Mouse (Mus musculus) embryonic facial prominence, embryonic 11.5 days (tissue): ENCODE results near the gene Cyp39a1. TPM values are rescaled to one million over a fixed set of nuclear protein-coding genes. Genes with fewer than 3 reads are reported as not detected.
A peak's percentile ranks its signal among the peaks of the same experiment; 100 is the strongest.

Experiments used
- ATAC-seq: fragments of 200-750 bp; cut with Nextera tagmentation; replicated peaks from 2 replicates; pipeline ENCODE4 v1.8.0; 2017; ENCODE audit warnings: low read depth; ENCODE audit not compliant: insufficient number of reproducible peaks, low FRiP score, low TSS enrichment
- DNase-seq: peaks from one replicate; pipeline ENCODE4 v3.0.0-alpha.2; 2015; ENCODE audit warnings: low spot score
- H3K27ac ChIP-seq: fragments of 300-500 bp; sonication (generic); replicated peaks from 2 replicates; pipeline ENCODE4 v1.5.1; 2014; ENCODE audit warnings: mild to moderate bottlenecking, low read depth, low read length, control low read depth
- H3K27me3 ChIP-seq: fragments of 300-500 bp; sonication (generic); 2 replicates; pipeline ENCODE4 v1.6.1; 2014; ENCODE audit warnings: mild to moderate bottlenecking, low read length, moderate library complexity, mixed read lengths; ENCODE audit not compliant: control insufficient read depth, insufficient read depth
- H3K36me3 ChIP-seq: fragments of 300-500 bp; sonication (generic); replicated peaks from 2 replicates; pipeline ENCODE4 v1.6.1; 2014; ENCODE audit warnings: low read depth, mild to moderate bottlenecking, low read length, moderate library complexity, mixed read lengths; ENCODE audit not compliant: control insufficient read depth, insufficient read depth
- H3K4me1 ChIP-seq: fragments of 300-500 bp; sonication (generic); 2 replicates; pipeline ENCODE4 v1.6.1; 2014; ENCODE audit warnings: low read length, mixed read lengths; ENCODE audit not compliant: control insufficient read depth, insufficient read depth
- H3K4me2 ChIP-seq: fragments of 300-500 bp; sonication (generic); 2 replicates; pipeline ENCODE4 v1.6.1; 2014; ENCODE audit warnings: low read depth, mild to moderate bottlenecking, control low read depth, low read length, moderate library complexity
- H3K4me3 ChIP-seq: fragments of 300-500 bp; sonication (generic); 2 replicates; pipeline ENCODE4 v1.5.1; 2014; ENCODE audit warnings: low read depth, low read length, control low read depth
- H3K9ac ChIP-seq: fragments of 300-500 bp; sonication (generic); replicated peaks from 2 replicates; pipeline ENCODE4 v1.6.1; 2014; ENCODE audit warnings: mild to moderate bottlenecking, control low read depth, low read length
- H3K9me3 ChIP-seq: fragments of 300-500 bp; sonication (generic); replicated peaks from 2 replicates; pipeline ENCODE4 v1.6.1; 2016; ENCODE audit warnings: mild to moderate bottlenecking, low read length, inconsistent platforms, mixed read lengths; ENCODE audit not compliant: control insufficient read depth
- WGBS: fragments of 180-500 bp; shearing (Covaris S2); extraction: QIAGEN DNeasy Blood & Tissue Kit; methylation state at CpG from one replicate; pipeline ENCODE4 v1.1.7; 2014; 5-methylcytosine and 5-hydroxymethylcytosine counted together
- polyA plus RNA-seq: library from polyadenylated mRNA; unstranded; fragments of >200 nt; fragmentation: Nextera tagmentation; extraction: Ambion mirVana; gene quantifications from 2 replicates; pipeline ENCODE4 v1.2.1, GENCODE M21; 2014

Cyp39a1 gene
- polyA plus RNA-seq, 1 experiment from 2014 or later: 32.9 TPM

DNA sequence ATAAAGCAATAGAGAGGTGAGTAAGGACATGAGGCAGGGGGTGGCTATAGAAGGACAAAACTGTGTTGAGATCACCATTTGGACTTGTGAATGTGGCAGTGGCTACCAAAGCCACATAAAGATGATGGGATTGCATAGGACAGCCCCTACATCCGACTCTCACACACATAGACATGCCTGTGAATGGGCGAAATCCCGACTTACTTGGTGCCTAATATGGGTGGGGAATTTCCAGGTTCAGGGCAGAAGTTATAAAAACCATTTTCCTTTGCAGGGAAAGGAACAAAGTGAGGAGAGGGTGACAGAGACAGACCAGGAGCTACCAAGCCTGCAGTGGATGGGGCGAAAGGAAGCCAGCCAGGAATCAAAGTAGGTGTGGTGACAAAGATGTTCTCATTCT, 30.1 kb upstream of the Cyp39a1 start:
- DNase-seq: no peak
- Histone ChIP-seq H3K4me1 (no peaks in the 10 kb centered on the region), H3K27me3 (no peaks in the 10 kb centered on the region), H3K4me2 (no peak overlapping the region), H3K4me3 (no peak overlapping the region), H3K9ac (no peak overlapping the region), H3K36me3 (no peaks in the 10 kb centered on the region; the same call in 1 of the 2 replicates), H3K9me3 (no peaks in the 10 kb centered on the region), H3K27ac (no peak overlapping the region)
- no peak for ATAC-seq
- WGBS: 96% methylated on average over 4 of the region's 4 CpGs

DNA sequence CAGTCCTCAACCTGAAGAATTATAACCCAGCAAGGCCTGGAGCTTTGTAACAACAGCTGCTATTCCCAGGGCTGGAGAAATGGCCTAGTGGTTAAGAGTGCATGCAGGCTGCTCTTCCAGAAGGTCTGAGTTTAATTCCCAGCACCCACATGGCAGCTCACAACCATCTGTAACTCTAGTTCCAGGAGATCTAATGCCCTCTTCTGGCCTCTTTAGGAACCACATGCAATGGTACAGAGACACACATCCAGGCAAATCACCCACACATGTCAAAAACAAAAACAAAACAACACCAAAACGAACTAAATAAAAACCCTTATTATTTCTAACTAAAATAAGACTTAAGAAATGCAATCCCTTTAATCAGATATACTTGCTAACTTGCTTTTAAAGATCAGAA, 26.4 kb upstream of the Cyp39a1 start:
- H3K4me3 ChIP-seq: no peak overlapping the region
- H3K27me3 ChIP-seq: no peaks in the 10 kb centered on the region
- H3K4me1 ChIP-seq: no peaks in the 10 kb centered on the region
- no peak overlapping the region for H3K4me2 ChIP-seq
- 69% methylated on average over 1 of the region's 1 CpGs for WGBS
- no peaks in the 10 kb centered on the region for H3K9me3 ChIP-seq
- DNase-seq (no peak), ATAC-seq (no peak)
- no peak overlapping the region for H3K27ac ChIP-seq
- no peaks in the 10 kb centered on the region; the same call in 1 of the 2 replicates for H3K36me3 ChIP-seq
- H3K9ac ChIP-seq: no peak overlapping the region

DNA sequence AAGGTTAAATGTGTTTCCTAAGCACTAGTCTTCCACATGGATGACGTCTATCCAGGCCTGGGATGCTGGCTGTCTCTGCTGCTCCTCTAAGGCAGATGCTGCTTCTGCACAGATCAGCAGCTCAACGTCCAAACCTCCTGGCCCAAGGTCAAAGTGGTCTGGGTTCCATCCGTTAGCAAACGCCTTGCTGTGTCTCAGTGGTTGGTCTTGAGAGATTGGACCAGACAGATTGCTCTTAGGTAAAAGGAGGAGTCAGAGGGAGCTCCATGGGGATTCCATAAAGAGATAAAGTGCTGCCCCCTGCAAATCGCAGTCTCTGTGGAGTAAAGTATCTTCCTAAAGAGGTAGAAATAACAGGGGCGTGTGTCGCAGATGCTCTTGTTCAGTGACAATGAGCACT, 24.0 kb upstream of the Cyp39a1 start:
- 78% methylated on average over 7 of the region's 7 CpGs for WGBS
- H3K27me3 ChIP-seq: no peaks in the 10 kb centered on the region
- no peaks in the 10 kb centered on the region for H3K9me3 ChIP-seq
- ATAC-seq (no peak), DNase-seq (no peak)
- H3K36me3 ChIP-seq: no peaks in the 10 kb centered on the region; the same call in 1 of the 2 replicates
- no peak overlapping the region for H3K9ac ChIP-seq
- H3K4me1 ChIP-seq: no peaks in the 10 kb centered on the region
- no peak overlapping the region for H3K27ac ChIP-seq
- no peak overlapping the region for H3K4me2 ChIP-seq
- H3K4me3 ChIP-seq: no peak overlapping the region

DNA sequence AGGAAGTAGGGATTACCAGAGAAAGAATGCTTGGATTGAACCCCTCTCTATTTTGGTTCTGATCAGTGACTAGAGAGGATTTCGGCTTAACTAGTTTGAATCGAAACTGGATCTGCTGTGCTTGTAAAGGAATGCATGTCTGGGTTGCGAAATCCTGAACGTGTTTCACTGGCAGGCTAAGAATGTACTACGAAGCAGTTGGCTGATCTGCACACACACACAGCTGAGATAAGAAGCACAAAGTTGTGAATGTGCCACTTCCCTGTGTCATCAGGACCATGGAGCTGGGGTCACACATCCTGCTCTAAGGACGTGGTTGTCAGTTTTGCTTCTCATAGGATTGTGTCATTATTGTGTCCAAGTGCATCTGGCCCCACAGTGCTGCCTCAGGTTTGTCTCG, 22.9 kb upstream of the Cyp39a1 start:
- H3K4me2 ChIP-seq: no peak overlapping the region
- no peak for DNase-seq
- H3K9ac ChIP-seq: no peak overlapping the region
- no peaks in the 10 kb centered on the region; the same call in 1 of the 2 replicates for H3K36me3 ChIP-seq
- H3K27ac ChIP-seq: no peak overlapping the region
- H3K9me3 ChIP-seq: no peaks in the 10 kb centered on the region
- 77% methylated on average over 7 of the region's 7 CpGs for WGBS
- no peaks in the 10 kb centered on the region for H3K27me3 ChIP-seq
- no peak overlapping the region for H3K4me3 ChIP-seq
- H3K4me1 ChIP-seq: no peaks in the 10 kb centered on the region
- no peak for ATAC-seq

DNA sequence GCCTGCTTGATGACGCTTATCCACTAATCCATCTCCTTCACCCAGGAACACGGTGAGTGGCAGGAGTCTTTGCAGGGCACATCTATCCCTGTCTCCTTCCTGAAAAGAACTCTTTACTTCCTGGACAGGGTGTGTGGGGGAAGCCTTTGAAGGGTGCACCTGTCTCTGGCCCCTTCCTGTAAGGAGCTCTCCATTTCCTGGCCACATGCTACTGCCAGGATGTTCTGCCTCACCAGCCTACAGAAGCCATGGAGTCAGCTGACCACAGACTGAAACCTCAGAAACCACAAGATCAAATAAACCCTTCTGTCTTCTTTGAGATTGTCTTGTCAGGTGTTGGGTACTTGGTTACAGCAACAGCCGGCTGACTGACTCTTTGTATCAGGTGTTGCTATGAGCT, 22.1 kb upstream of the Cyp39a1 start:
- Histone ChIP-seq H3K4me3 (no peak overlapping the region), H3K27me3 (no peaks in the 10 kb centered on the region), H3K36me3 (no peaks in the 10 kb centered on the region; the same call in 1 of the 2 replicates), H3K4me2 (no peak overlapping the region), H3K9ac (no peak overlapping the region), H3K4me1 (no peaks in the 10 kb centered on the region), H3K27ac (no peak overlapping the region), H3K9me3 (no peaks in the 10 kb centered on the region)
- 94% methylated on average over 3 of the region's 3 CpGs for WGBS
- ATAC-seq (no peak), DNase-seq (no peak)

DNA sequence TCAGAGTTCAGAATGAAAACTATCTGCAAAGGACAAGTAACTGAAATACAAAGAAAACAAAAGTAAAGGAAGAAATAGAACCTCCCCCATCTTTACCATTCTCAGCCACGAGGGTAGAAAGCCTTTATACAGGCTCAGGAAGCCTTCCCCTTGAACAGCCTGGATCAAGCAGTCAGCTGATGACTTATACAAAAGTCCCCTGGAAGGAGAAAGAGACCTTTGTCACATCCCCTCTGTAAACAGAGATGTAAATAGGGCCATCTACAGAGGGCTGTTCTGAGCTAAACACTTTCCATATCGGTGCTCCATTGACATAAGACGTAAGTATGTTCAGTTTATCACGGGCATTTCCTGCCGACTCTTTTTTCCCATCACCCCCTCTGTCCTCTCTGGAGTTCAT, 20.3 kb upstream of the Cyp39a1 start:
- H3K4me1 ChIP-seq: no peaks in the 10 kb centered on the region
- H3K27ac ChIP-seq: no peak overlapping the region
- no peak overlapping the region for H3K4me3 ChIP-seq
- ATAC-seq (no peak), DNase-seq (no peak)
- WGBS: 58% methylated on average over 5 of the region's 5 CpGs
- no peaks in the 10 kb centered on the region for H3K36me3 ChIP-seq
- no peak overlapping the region for H3K4me2 ChIP-seq
- no peaks in the 10 kb centered on the region for H3K27me3 ChIP-seq
- no peaks in the 10 kb centered on the region for H3K9me3 ChIP-seq
- no peak overlapping the region for H3K9ac ChIP-seq

DNA sequence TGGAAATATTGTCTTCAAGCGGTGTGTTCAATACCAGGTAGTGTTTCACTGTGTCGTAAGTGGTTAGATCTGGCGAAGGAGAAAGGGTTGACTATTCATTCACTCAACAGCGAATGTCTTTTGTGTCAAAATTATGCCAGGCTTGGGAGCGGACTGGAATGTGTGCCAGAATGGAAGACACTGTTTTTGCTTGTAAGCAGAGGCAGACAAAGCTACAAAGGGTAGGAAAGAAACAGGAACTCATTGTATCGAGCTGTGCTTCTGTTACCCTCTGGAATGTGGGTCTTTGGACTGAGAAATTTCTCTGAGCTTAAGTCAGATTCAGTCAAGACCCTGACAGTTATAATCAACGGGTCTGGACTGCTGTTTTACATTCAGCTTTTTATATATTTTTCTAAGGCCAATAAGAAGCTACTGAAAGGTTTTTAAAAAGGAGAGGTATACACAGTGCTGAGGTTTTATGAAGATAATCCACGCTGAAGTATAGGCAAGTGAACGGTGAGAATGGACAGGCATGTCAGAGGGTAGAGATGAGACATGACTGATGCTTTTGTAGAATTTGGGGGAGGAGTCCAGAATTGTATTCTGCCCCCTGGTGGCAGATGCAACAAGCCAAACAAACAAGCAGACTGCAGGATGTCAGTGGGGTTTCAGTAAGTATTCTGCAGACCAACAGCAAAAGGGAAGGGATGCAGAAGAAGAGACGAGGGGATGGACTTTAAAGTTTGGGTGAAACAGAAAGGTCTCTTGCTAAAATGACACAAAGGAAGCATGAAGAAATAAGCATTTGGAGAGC, 17.4 kb upstream of the Cyp39a1 start:
- DNase-seq: peak; percentile 19
- H3K27me3 ChIP-seq: no peaks in the 10 kb centered on the region
- no peak; the same call in 1 of the 2 replicates for ATAC-seq
- no peak overlapping the region for H3K9ac ChIP-seq
- H3K4me2 ChIP-seq: no peak overlapping the region
- no peaks in the 10 kb centered on the region for H3K4me1 ChIP-seq
- H3K36me3 ChIP-seq: no peaks in the 10 kb centered on the region; the same call in 1 of the 2 replicates
- H3K4me3 ChIP-seq: no peak overlapping the region
- no peak overlapping the region for H3K27ac ChIP-seq
- WGBS: 76% methylated on average over 10 of the region's 10 CpGs
- no peaks in the 10 kb centered on the region for H3K9me3 ChIP-seq

DNA sequence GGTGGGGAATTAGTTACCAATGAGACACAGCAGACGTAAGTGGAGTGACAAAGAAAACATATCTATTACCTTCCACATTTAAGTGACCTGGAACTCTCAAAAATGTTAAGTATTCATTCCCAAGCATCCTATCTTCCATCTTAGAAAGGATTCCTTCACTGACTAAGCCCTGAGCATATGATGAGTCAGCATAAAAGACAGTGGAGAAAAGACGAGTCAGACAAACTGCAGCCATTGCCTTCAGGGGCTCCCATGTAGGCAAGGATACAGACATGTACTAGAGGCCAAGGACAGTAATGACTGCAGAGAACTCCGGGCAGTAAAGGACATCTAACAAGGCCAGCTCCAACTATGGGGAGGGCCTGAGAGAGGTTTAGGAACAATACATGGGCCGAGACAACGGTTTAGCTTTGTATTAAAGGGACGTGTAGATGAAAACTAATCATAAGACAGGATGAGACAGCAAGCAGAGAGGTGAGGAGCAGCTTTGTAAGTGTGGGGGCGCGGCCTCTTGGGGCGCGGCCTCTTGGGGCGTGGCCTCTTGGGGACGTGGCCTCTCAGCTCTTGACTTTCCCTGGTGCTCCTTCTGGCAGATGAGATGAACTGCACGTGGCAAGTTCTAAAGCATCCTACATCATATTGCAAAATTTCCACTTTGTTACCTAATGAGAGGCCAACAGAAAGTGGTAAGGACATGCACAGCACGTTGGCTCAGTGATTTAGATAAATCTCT, 15.7 kb upstream of the Cyp39a1 start:
- Histone ChIP-seq H3K9me3 (no peaks in the 10 kb centered on the region), H3K4me1 (no peaks in the 10 kb centered on the region), H3K9ac (no peak overlapping the region), H3K36me3 (no peaks in the 10 kb centered on the region; the same call in 1 of the 2 replicates), H3K27me3 (no peaks in the 10 kb centered on the region), H3K4me2 (no peak overlapping the region), H3K4me3 (no peak overlapping the region), H3K27ac (no peak overlapping the region)
- 72% methylated on average over 14 of the region's 14 CpGs for whole genome bisulfite sequencing
- DNase-seq (no peak), ATAC-seq (no peak)
